Mouse (Mus musculus) spleen, postnatal 4 days (tissue): Measurements from ENCODE around the gene Zfp410.
"Not testable (repeated sequence)": the region's sequence is repeated elsewhere in the genome, so short reads cannot be mapped to it uniquely, and the experiment has no call there.

ENCODE experiments used
- DNase-seq, 2 experiments: peaks; one replicate each; pipeline ENCODE4 v3.0.0; 2022; ENCODE audit warnings: low spot score in 2 of 2

The Zfp410 gene

GRCm38 (mm10) chr12:84316721-84317621, at the start of gene Zfp410:
Zfp410 (plus strand) TSS chr12:84316852.
- peak; percentile 82 to 90 for DNase-seq

- DNase-seq, result no peak
Measured at GRCm38 (mm10) chr12:84267264-84267663, 49.4 kb upstream of the Zfp410 start.

- DNase-seq, result no peak
Measured at GRCm38 (mm10) chr12:84273366-84273765, 43.3 kb upstream of the Zfp410 start.

- no peak for DNase-seq
Measured at GRCm38 (mm10) chr12:84275288-84275687, 41.4 kb upstream of the Zfp410 start.

GRCm38 (mm10) chr12:84276288-84276687, 40.4 kb upstream of the Zfp410 start:
- no peak for DNase-seq

- DNase-seq, result no peak
Measured at GRCm38 (mm10) chr12:84276799-84277198, 39.9 kb upstream of the Zfp410 start.

GRCm38 (mm10) chr12:84277832-84278231, 38.8 kb upstream of the Zfp410 start:
- no peak for DNase-seq

- no peak for DNase-seq
Measured at GRCm38 (mm10) chr12:84278901-84279300, 37.8 kb upstream of the Zfp410 start.

GRCm38 (mm10) chr12:84284391-84284790, 32.3 kb upstream of the Zfp410 start:
- DNase-seq, result no peak

GRCm38 (mm10) chr12:84284885-84285592, 31.6 kb upstream of the Zfp410 start, which contains the start of gene Ptgr2:
Ptgr2 (plus strand) TSS chr12:84285232.
- peak; percentile 92 to 96 for DNase-seq

- DNase-seq, result no peak
Measured at GRCm38 (mm10) chr12:84285593-84285968, 31.1 kb upstream of the Zfp410 start.

GRCm38 (mm10) chr12:84288461-84288860, 28.2 kb upstream of the Zfp410 start:
- DNase-seq, result peak; percentile 77 to 90

- DNase-seq, result no peak
Measured at GRCm38 (mm10) chr12:84297851-84298250, 18.8 kb upstream of the Zfp410 start.

- DNase-seq, result peak in 1 of 2 experiments; percentile 26
Measured at GRCm38 (mm10) chr12:84299265-84299664, 17.4 kb upstream of the Zfp410 start.

- no peak for DNase-seq
Measured at GRCm38 (mm10) chr12:84304101-84304500, 12.6 kb upstream of the Zfp410 start.

- no peak for DNase-seq
Measured at GRCm38 (mm10) chr12:84304554-84304953, 12.1 kb upstream of the Zfp410 start.

- DNase-seq, result no peak
Measured at GRCm38 (mm10) chr12:84311306-84311705, 5.3 kb upstream of the Zfp410 start.

- no peak for DNase-seq
Measured at GRCm38 (mm10) chr12:84316006-84316405, 646 bp upstream of the Zfp410 start.

- DNase-seq, result no peak
Measured at GRCm38 (mm10) chr12:84327111-84327512, 10.5 kb downstream of the Zfp410 start.

- no peak for DNase-seq
Measured at GRCm38 (mm10) chr12:84336963-84337625, 20.4 kb downstream of the Zfp410 start.

- DNase-seq, result peak in 1 of 2 experiments; percentile 42
Measured at GRCm38 (mm10) chr12:84347192-84347591, 30.5 kb downstream of the Zfp410 start.

GRCm38 (mm10) chr12:84358699-84359098, 42.0 kb downstream of the Zfp410 start:
- DNase-seq, result not testable (repeated sequence)
